Mouse (Mus musculus) brain, embryonic 14.5 days (tissue): Measurements from ENCODE around the gene Lyzl6.

Experiments
- CTCF ChIP-seq: fragments of 200-500 bp; IDR thresholded peaks from 2 replicates; pipeline ENCODE4 v1.5.1; 2012; ENCODE audit warnings: inconsistent platforms, mild to moderate bottlenecking, moderate library complexity, borderline replicate concordance; ENCODE audit not compliant: insufficient read depth, insufficient read length; ENCODE audit errors: extremely low read depth
- POLR2A ChIP-seq: fragments of 200-500 bp; IDR thresholded peaks from 2 replicates; pipeline ENCODE4 v1.6.1; 2012; ENCODE audit warnings: mild to moderate bottlenecking, inconsistent platforms, borderline replicate concordance; ENCODE audit not compliant: poor library complexity, insufficient read depth, insufficient read length, severe bottlenecking; ENCODE audit errors: extremely low read depth

- TF ChIP-seq POLR2A: no peak
- no peak for TF ChIP-seq CTCF
Measured at GRCm38 (mm10) chr11:103610772-103611171, 27.9 kb downstream of the Lyzl6 start.
